Mouse (Mus musculus) heart, adult 9 months (tissue): ENCODE measurements around the gene Pfn3.

Experiments
- DNase-seq, 2 experiments: peaks; one replicate each; pipeline ENCODE4 v3.0.0; 2022; ENCODE audit warnings: low spot score in 2 of 2

Pfn3 gene

GRCm38 (mm10) chr13:55430566-55430965 is 15.5 kb upstream of the Pfn3 start:
- no peak for DNase-seq

- DNase-seq, result peak; percentile 87
These were observed 14.3 kb upstream of the Pfn3 start for GRCm38 (mm10) chr13:55429226-55429888.

- no peak for DNase-seq
These were observed 11.6 kb upstream of the Pfn3 start, which contains the start of gene F12 for GRCm38 (mm10) chr13:55426613-55427012. TSS of gene F12 (minus strand) at chr13:55426793.

- DNase-seq, result peak; percentile 72 to 73
These were observed 6.1 kb upstream of the Pfn3 start for GRCm38 (mm10) chr13:55420933-55421800.

- no peak for DNase-seq
These were observed 5.2 kb upstream of the Pfn3 start for GRCm38 (mm10) chr13:55420018-55420932.

GRCm38 (mm10) chr13:55419142-55419541 is 4.1 kb upstream of the Pfn3 start:
- DNase-seq, result no peak

GRCm38 (mm10) chr13:55418004-55418403 is 3.0 kb upstream of the Pfn3 start:
- DNase-seq, result peak; percentile 85

- no peak for DNase-seq
These were observed 1.7 kb downstream of the Pfn3 start for GRCm38 (mm10) chr13:55413333-55413732.

- no peak for DNase-seq
These were observed 2.3 kb downstream of the Pfn3 start for GRCm38 (mm10) chr13:55412643-55413307.

- no peak for DNase-seq
These were observed 3.2 kb downstream of the Pfn3 start for GRCm38 (mm10) chr13:55411826-55412225.

GRCm38 (mm10) chr13:55408546-55409120 is 6.4 kb downstream of the Pfn3 start:
- no peak for DNase-seq

- no peak for DNase-seq
These were observed 7.7 kb downstream of the Pfn3 start for GRCm38 (mm10) chr13:55407341-55407740.

- DNase-seq, result no peak
These were observed 9.1 kb downstream of the Pfn3 start for GRCm38 (mm10) chr13:55405783-55406390.

GRCm38 (mm10) chr13:55404853-55405782 is 9.9 kb downstream of the Pfn3 start:
- DNase-seq, result peak; percentile 66 to 75

- DNase-seq, result no peak
These were observed 10.8 kb downstream of the Pfn3 start for GRCm38 (mm10) chr13:55403935-55404852.

GRCm38 (mm10) chr13:55403266-55403665 is 11.8 kb downstream of the Pfn3 start:
- no peak for DNase-seq

- DNase-seq, result no peak
These were observed 15.0 kb downstream of the Pfn3 start for GRCm38 (mm10) chr13:55400039-55400346.

GRCm38 (mm10) chr13:55399300-55400038 is 15.6 kb downstream of the Pfn3 start:
- DNase-seq, result no peak
